Mouse (Mus musculus) liver, adult 2 months (tissue): ENCODE results near the gene Bcl10.

Experiments used
- CTCF ChIP-seq: fragments of 200-500 bp; IDR thresholded peaks from 2 replicates; pipeline ENCODE4 v1.5.1; 2011; ENCODE audit warnings: low read depth, low read length, control low read depth
- POLR2A ChIP-seq: fragments of 200-500 bp; IDR thresholded peaks from 2 replicates; pipeline ENCODE4 v1.6.1; 2011; ENCODE audit warnings: low read length, control low read depth; ENCODE audit not compliant: insufficient read depth; ENCODE audit errors: extremely low read depth

DNA sequence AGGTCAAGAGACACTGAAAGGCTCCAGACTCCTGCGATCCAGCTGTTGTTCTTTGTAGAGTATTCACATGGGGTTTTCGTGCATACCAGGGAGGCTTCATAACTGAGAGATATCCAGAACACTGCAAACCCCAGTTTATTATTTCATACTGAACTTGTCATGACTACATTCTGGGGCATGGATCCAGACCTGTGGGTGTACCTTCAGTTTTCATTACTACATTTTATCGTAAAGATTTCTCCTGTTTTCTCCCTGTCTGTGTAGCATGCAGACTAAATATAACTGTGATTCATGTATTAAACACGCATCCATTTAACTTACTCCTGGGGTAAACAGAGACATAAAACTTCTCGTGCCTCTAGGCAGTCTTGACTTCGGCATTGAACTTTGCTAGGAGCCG is 52.4 kb downstream of the Bcl10 start:
- no peak for TF ChIP-seq CTCF
- no peak for TF ChIP-seq POLR2A
